Mouse (Mus musculus) stomach, embryonic 14.5 days (tissue): ENCODE results near the gene Pard3b. TPM values are rescaled to one million over a fixed set of nuclear protein-coding genes. Genes with fewer than 3 reads are reported as not detected.

Experiments
- ATAC-seq: fragments of 200-750 bp; cut with Nextera tagmentation; 2 replicates; pipeline ENCODE4 v1.8.0; 2017; ENCODE audit warnings: low read depth, moderate TSS enrichment; ENCODE audit not compliant: insufficient number of reproducible peaks, insufficient read depth, low FRiP score
- H3K27ac ChIP-seq: fragments of 300-500 bp; sonication (generic); 2 replicates; pipeline ENCODE4 v1.5.1; 2014; ENCODE audit warnings: mild to moderate bottlenecking, low read length, moderate library complexity, mixed read lengths
- H3K27me3 ChIP-seq: fragments of 300-500 bp; sonication (generic); 2 replicates; pipeline ENCODE4 v1.6.1; 2014; ENCODE audit warnings: low read length, control low read depth, mixed read lengths; ENCODE audit not compliant: control insufficient read depth, insufficient read depth
- H3K36me3 ChIP-seq: fragments of 300-500 bp; sonication (generic); 2 replicates; pipeline ENCODE4 v1.6.1; 2014; ENCODE audit warnings: mild to moderate bottlenecking, control low read depth, low read length, moderate library complexity, mixed read lengths; ENCODE audit not compliant: control insufficient read depth, insufficient read depth
- H3K4me1 ChIP-seq: fragments of 300-500 bp; sonication (generic); 2 replicates; pipeline ENCODE4 v1.6.1; 2014; ENCODE audit warnings: low read length, control low read depth, mixed read lengths; ENCODE audit not compliant: control insufficient read depth, insufficient read depth
- H3K4me2 ChIP-seq: fragments of 300-500 bp; sonication (generic); replicated peaks from 2 replicates; pipeline ENCODE4 v1.6.1; 2014; ENCODE audit warnings: low read depth, low read length, control low read depth
- H3K4me3 ChIP-seq: fragments of 300-500 bp; sonication (generic); 2 replicates; pipeline ENCODE4 v1.5.1; 2014; ENCODE audit warnings: low read depth, low read length, control low read depth
- H3K9ac ChIP-seq: fragments of 300-500 bp; sonication (generic); replicated peaks from 2 replicates; pipeline ENCODE4 v1.6.1; 2014; ENCODE audit warnings: low read depth, mild to moderate bottlenecking, control low read depth, low read length, moderate library complexity, mixed read lengths
- H3K9me3 ChIP-seq: fragments of 300-500 bp; sonication (generic); 2 replicates; pipeline ENCODE4 v1.6.1; 2016; ENCODE audit warnings: low read depth, low read length, control low read depth; ENCODE audit not compliant: control insufficient read depth
- WGBS: fragments of 180-500 bp; shearing (Covaris S2); extraction: QIAGEN DNeasy Blood & Tissue Kit; methylation state at CpG from one replicate; pipeline ENCODE4 v1.1.7; 2014; 5-methylcytosine and 5-hydroxymethylcytosine counted together
- polyA plus RNA-seq: library from polyadenylated mRNA; unstranded; fragments of >200 nt; fragmentation: Nextera tagmentation; extraction: Ambion mirVana; gene quantifications from 2 replicates; pipeline ENCODE4 v1.2.1, GENCODE M21; 2014

Gene Pard3b
- polyA plus RNA-seq, 1 experiment from 2014 or later: 36.3 TPM

DNA sequence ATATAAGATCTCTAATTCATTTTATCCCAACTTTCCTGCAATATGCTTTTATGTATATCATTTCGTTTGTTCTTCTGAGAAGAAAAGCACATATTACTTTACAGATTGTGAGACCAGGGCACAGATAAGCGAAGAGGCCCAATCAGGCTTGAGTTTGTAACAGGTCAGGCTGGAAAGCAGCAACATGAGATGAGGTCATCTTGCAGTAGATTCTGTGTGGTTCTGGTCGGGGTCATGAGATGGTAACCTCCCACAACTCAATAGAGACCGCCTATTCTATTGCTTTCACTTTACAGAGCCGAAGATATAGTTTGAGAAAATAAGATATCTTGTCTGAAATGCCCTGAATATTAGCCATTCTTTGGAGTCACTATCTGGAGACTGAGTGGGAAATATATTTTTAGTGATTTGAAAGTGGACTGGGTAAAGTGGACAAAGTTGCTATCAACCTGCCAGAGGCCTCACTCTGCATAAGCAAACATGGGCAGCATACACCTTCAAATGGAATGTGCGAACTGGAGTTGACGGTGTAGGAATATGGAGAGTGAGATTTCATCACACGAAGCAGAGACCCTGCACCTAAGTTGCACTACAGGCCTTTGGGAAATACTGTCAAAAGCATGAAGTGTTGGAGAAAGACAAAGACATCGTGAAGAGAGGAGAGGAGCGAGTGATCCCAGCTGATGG is 987.3 kb downstream of the Pard3b start:
- Histone ChIP-seq H3K27me3 (no peaks in the 10 kb centered on the region), H3K36me3 (no peaks in the 10 kb centered on the region), H3K4me1 (no peaks in the 10 kb centered on the region), H3K4me3 (no peak overlapping the region), H3K9ac (no peak overlapping the region), H3K9me3 (no peaks in the 10 kb centered on the region), H3K27ac (no peak overlapping the region; the same call in 1 of the 2 replicates), H3K4me2 (no peak overlapping the region)
- WGBS: 72% methylated on average over 10 of the region's 10 CpGs
- ATAC-seq: peak; percentile 82

DNA sequence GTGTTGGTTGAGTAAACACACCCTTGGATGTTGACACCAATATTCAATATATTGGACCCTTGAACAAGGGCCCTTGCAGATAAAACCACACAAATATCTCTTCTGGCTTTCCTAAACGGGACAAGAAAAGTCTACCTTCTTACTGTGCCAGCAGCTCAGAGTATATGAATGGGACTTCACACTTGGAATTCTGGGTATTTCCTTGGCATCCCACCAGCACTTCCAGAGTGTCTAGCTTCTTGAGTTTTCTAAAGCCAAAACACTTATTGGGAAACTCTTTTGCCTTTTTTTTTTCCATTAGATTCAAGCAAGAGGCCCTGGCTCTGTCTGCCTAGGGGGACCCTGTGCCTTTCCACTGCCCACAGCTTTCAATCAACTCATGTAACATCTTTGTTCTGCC is 991.3 kb downstream of the Pard3b start:
- H3K9me3 ChIP-seq: no peaks in the 10 kb centered on the region
- WGBS: 59% methylated on average over 1 of the region's 1 CpGs
- H3K27me3 ChIP-seq: no peaks in the 10 kb centered on the region
- no peak overlapping the region for H3K4me3 ChIP-seq
- H3K36me3 ChIP-seq: no peaks in the 10 kb centered on the region
- H3K4me2 ChIP-seq: no peak overlapping the region
- no peak overlapping the region for H3K27ac ChIP-seq
- no peaks in the 10 kb centered on the region for H3K4me1 ChIP-seq
- no peak overlapping the region for H3K9ac ChIP-seq
- ATAC-seq: no peak

DNA sequence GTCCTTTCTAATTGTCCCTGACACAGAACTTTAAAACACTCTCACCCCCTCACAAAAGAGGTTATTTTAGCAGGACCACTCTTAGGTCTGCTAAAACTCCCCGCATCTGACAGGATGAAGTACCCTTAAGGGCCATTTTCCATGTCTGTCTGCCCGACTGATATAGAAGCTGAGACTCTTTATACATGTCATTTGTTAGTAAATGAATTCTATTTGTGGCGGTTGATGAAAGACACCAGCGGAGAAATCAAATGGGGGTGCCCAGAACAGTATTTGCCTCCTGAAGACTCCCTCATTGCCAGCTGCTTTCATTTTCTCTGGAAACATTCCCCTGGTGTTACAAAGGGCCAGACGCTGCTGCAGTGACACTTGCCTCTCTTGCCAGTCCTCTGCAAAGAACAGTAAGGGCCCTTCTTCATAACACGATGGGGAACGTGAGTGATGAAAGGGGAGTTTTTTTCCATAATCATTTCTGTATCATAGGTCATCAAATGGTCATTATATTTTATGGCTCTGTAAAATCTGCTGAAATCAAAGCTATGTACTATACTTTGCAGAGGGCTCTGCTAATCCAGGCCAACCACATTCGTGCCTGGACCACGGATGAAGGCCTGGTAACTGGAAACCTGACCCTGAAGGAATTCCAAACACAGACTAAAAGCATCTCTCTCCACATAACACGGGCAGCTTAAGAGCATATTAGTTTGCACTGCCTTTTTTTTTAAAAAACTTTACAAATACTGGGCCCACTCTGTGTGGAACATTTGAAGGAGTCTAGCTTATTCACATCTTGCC is 993.1 kb downstream of the Pard3b start:
- ATAC-seq: no peak
- H3K4me3 ChIP-seq: no peak overlapping the region
- H3K4me1 ChIP-seq: peaks cover 4% of the 10 kb centered on the region; the same call in 1 of the 2 replicates
- no peaks in the 10 kb centered on the region for H3K36me3 ChIP-seq
- no peaks in the 10 kb centered on the region for H3K9me3 ChIP-seq
- no peak overlapping the region for H3K4me2 ChIP-seq
- 36% methylated on average over 10 of the region's 10 CpGs for WGBS
- no peak overlapping the region for H3K9ac ChIP-seq
- H3K27me3 ChIP-seq: no peaks in the 10 kb centered on the region
- H3K27ac ChIP-seq: no peak overlapping the region

DNA sequence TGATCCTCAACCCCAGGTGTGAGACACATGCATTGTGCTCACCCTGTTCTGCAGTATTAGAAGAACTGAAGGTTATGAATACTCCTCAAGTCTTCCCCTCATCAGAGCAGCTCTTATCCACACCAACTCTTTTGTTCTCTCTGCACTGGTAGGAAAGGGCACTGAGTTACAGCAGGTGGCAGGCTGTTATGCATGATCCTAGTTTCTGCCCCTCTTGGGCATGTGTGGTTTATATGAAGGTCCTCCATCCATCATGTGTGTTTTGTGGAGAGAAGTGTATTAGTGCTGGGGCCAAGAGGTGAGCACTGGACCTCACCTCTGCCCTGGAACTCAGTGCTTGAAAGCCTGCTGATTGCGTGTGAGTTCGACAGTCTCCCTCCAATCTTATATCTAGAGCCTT is 994.3 kb downstream of the Pard3b start:
- Histone ChIP-seq H3K4me3 (no peak overlapping the region), H3K27me3 (no peaks in the 10 kb centered on the region), H3K9ac (no peak overlapping the region), H3K4me2 (no peak overlapping the region), H3K36me3 (no peaks in the 10 kb centered on the region), H3K4me1 (peaks cover 4% of the 10 kb centered on the region; the same call in 1 of the 2 replicates), H3K27ac (no peak overlapping the region), H3K9me3 (no peaks in the 10 kb centered on the region)
- WGBS: 81% methylated on average over 2 of the region's 2 CpGs
- no peak for ATAC-seq

DNA sequence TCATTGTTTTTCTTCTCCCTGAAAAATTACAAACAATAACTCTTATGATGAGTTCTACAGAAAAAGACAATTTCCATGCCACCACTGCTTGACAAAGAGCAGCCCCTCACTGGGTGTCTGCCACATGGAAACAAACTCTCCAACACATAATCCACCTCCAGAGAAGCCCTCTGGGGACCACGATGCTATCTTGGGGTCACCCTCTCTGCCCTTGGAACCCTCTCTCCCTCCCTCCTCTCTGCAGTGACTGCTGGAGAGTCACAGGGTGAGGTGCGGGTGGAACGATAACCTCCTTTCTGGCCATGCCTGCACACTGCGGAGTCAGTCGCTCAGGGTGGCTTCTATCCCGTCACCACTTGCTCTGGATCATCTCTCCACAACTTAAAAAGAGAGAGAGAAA is 996.6 kb downstream of the Pard3b start:
- Histone ChIP-seq H3K4me1 (peaks cover 4% of the 10 kb centered on the region; the same call in 1 of the 2 replicates), H3K36me3 (no peaks in the 10 kb centered on the region), H3K9me3 (no peaks in the 10 kb centered on the region), H3K4me2 (no peak overlapping the region), H3K9ac (no peak overlapping the region), H3K27me3 (no peaks in the 10 kb centered on the region), H3K27ac (no peak overlapping the region), H3K4me3 (no peak overlapping the region)
- ATAC-seq: no peak
- WGBS: 51% methylated on average over 6 of the region's 6 CpGs

DNA sequence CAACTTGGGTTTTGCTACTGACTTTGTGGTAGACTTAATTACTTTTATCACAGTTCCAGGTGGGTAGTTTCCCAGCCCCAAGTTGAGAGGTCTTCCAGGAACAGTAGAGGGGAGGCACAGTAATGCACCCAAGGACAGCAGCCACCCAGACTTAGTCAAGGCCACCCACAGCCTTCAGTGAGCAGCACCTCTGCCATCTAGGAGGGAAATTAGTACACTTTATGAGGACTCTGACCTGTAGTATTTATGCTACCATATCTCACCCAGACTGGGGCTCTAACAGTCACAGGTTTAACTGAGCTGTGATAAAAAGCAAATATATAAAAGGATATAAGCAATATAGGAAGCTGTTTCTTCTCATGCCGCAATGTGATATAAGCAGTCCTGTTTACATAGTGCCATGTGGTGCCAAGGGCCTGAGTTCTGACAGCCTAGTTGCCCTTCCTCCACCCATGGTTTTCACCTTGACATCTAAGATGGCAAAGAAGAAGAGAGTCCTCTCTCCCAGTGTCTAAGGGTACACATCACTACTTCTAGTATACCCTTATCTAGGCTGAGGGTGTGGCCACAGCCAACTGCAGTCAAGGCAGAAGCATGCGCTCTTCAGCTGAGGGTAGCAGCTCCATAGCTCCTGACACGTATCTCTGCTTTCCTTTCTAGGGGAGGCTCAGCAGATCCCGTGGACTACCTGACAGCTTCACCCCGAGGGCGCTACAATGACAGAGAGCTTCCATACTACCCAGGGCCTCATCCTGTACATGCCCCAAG is 998.5 kb downstream of the Pard3b start:
- H3K4me2 ChIP-seq: no peak overlapping the region
- no peak overlapping the region for H3K9ac ChIP-seq
- H3K27ac ChIP-seq: no peak overlapping the region
- WGBS: 88% methylated on average over 6 of the region's 6 CpGs
- peaks cover 4% of the 10 kb centered on the region; the same call in 1 of the 2 replicates for H3K4me1 ChIP-seq
- no peaks in the 10 kb centered on the region for H3K27me3 ChIP-seq
- H3K4me3 ChIP-seq: no peak overlapping the region
- no peak for ATAC-seq
- H3K9me3 ChIP-seq: no peaks in the 10 kb centered on the region
- H3K36me3 ChIP-seq: no peaks in the 10 kb centered on the region

DNA sequence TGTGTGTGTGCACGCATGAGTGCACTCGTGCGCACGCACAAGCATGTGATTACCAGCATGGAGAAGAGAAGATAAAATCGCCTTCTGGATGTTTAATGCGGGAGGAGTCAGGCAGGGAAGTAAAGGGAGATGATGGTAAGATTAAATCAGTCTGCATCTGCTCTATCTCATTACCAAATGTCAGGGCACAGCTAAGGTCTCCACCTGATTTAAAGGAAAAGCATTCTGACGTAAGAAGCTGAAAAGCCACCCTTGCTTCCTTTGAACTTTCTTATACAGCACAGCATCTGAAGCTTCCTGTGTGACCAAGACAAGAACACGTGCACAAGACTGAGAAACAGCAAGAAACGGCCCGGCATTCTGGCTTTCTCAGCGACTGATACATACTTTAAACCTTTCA is 1000.4 kb downstream of the Pard3b start:
- no peaks in the 10 kb centered on the region for H3K9me3 ChIP-seq
- no peak overlapping the region for H3K4me2 ChIP-seq
- WGBS: 85% methylated on average over 11 of the region's 11 CpGs
- ATAC-seq: no peak
- no peak overlapping the region for H3K9ac ChIP-seq
- H3K27me3 ChIP-seq: no peaks in the 10 kb centered on the region
- H3K4me3 ChIP-seq: no peak overlapping the region
- H3K27ac ChIP-seq: no peak overlapping the region
- no peaks in the 10 kb centered on the region for H3K36me3 ChIP-seq
- H3K4me1 ChIP-seq: peaks cover 4% of the 10 kb centered on the region; the same call in 1 of the 2 replicates

DNA sequence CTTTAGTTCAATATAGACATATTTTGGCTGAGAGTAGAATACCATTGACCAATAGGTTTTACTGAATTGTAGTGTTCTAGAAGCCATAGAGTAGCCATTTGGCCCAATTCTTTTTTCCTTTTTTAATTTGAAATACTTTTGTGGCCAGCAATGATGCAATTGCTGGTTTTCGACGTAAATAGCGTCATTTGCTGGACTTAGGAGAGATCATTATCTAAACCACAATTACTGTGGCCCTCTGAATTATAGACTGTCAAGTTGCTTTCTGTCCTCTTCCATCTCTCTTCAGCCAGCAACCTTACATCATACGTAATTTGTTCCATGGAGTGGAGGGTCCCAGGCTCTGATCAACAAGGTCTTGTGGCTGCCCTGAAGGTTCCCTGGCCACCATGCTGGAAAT is 1000.8 kb downstream of the Pard3b start:
- WGBS: 83% methylated on average over 4 of the region's 4 CpGs
- Histone ChIP-seq H3K9ac (no peak overlapping the region), H3K27me3 (no peaks in the 10 kb centered on the region), H3K4me3 (no peak overlapping the region), H3K9me3 (no peaks in the 10 kb centered on the region), H3K4me2 (no peak overlapping the region), H3K36me3 (no peaks in the 10 kb centered on the region), H3K4me1 (peaks cover 4% of the 10 kb centered on the region; the same call in 1 of the 2 replicates), H3K27ac (no peak overlapping the region)
- ATAC-seq: no peak
